Mouse (Mus musculus) CH12.LX (cell line): ENCODE results near the gene Tmem100. TPM values are rescaled to one million over a fixed set of nuclear protein-coding genes. Genes with fewer than 3 reads are reported as not detected.

ENCODE experiments used
- DNase-seq: peaks from one replicate; pipeline ENCODE4 v3.0.0-alpha.2; 2013; ENCODE audit errors: extremely low read depth
- H3K27ac ChIP-seq: 2 replicates; pipeline ENCODE4 v1.5.1; 2012; ENCODE audit warnings: low read depth, mild to moderate bottlenecking, control low read depth, moderate library complexity; ENCODE audit not compliant: insufficient read depth
- H3K27me3 ChIP-seq: replicated peaks from 2 replicates; pipeline ENCODE3; 2012; ENCODE audit warnings: inconsistent platforms
- H3K36me3 ChIP-seq, 2 experiments: replicated peaks in 1 of 2; 2 replicates each; pipeline versions ENCODE3 to v1.6.1; 2012; ENCODE audit warnings: inconsistent platforms in 1 of 2, low read length in 1 of 2, mild to moderate bottlenecking in 1 of 2, mixed read lengths in 1 of 2, moderate library complexity in 1 of 2; ENCODE audit not compliant: control insufficient read depth in 1 of 2, insufficient read depth in 1 of 2
- H3K4me1 ChIP-seq, 2 experiments: 2 replicates each; pipeline ENCODE4 v1.6.1; 2012; ENCODE audit warnings: inconsistent platforms in 1 of 2, moderate library complexity in 1 of 2; ENCODE audit not compliant: insufficient read depth in 2 of 2, control insufficient read depth in 1 of 2
- H3K4me2 ChIP-seq: 2 replicates; pipeline ENCODE4 v1.6.1; 2012; ENCODE audit warnings: low read depth, mild to moderate bottlenecking, control low read depth; ENCODE audit not compliant: poor library complexity, insufficient read depth, severe bottlenecking
- H3K4me3 ChIP-seq, 3 experiments: fragments of 150-350 bp in 1 of 3; sonication (generic) in 1 of 3; replicated peaks in 1 of 3; 2 replicates each; pipeline versions ENCODE3 to v1.5.1; 2011 to 2012; ENCODE audit warnings: low read depth in 2 of 3, low read length in 2 of 3, mild to moderate bottlenecking in 2 of 3, moderate library complexity in 2 of 3, control low read depth in 1 of 3, improper control_type of control experiment in 1 of 3, inconsistent platforms in 1 of 3, mixed read lengths in 1 of 3; ENCODE audit not compliant: poor library complexity in 1 of 3
- H3K79me2 ChIP-seq: replicated peaks from 2 replicates; pipeline ENCODE4 v1.6.1; 2012; ENCODE audit warnings: mild to moderate bottlenecking, moderate library complexity; ENCODE audit not compliant: control insufficient read depth, poor library complexity, insufficient read depth, severe bottlenecking; ENCODE audit errors: extremely low read depth
- H3K9ac ChIP-seq: 2 replicates; pipeline ENCODE4 v1.6.1; 2012; ENCODE audit warnings: low read depth, mild to moderate bottlenecking, control low read depth, moderate library complexity; ENCODE audit not compliant: insufficient read depth
- H3K9me3 ChIP-seq: replicated peaks from 2 replicates; pipeline ENCODE3; 2012; ENCODE audit warnings: low read length, inconsistent platforms, mixed read lengths
- BHLHE40 ChIP-seq: IDR thresholded peaks from 2 replicates; pipeline ENCODE4 v1.6.1; 2011; ENCODE audit warnings: mild to moderate bottlenecking, low read depth, low read length, improper control_type of control experiment
- CHD1 ChIP-seq: IDR thresholded peaks from 2 replicates; pipeline ENCODE4 v1.6.1; 2012; ENCODE audit warnings: low read depth, low read length, improper control_type of control experiment, inconsistent platforms
- CHD2 ChIP-seq: IDR thresholded peaks from 2 replicates; pipeline ENCODE4 v1.6.1; 2011; ENCODE audit warnings: low read length, improper control_type of control experiment
- CTCF ChIP-seq, 2 experiments: IDR thresholded peaks in 1 of 2; conservative IDR thresholded peaks in 1 of 2; 2 replicates each; pipeline ENCODE4 v1.5.1; 2011 to 2012; ENCODE audit warnings: low read depth in 2 of 2, low read length in 2 of 2, improper control_type of control experiment in 1 of 2, inconsistent platforms in 1 of 2, mild to moderate bottlenecking in 1 of 2, moderate library complexity in 1 of 2
- E2F4 ChIP-seq: IDR thresholded peaks from 2 replicates; pipeline ENCODE4 v1.6.1; 2011; ENCODE audit warnings: low read depth, low read length, improper control_type of control experiment; ENCODE audit not compliant: insufficient replicate concordance
- ELF1 ChIP-seq: IDR thresholded peaks from 2 replicates; pipeline ENCODE4 v1.6.1; 2014; ENCODE audit warnings: low read depth, mild to moderate bottlenecking, inconsistent platforms, low read length, improper control_type of control experiment
- EP300 ChIP-seq: IDR thresholded peaks from 2 replicates; pipeline ENCODE4 v1.6.1; 2011; ENCODE audit warnings: low read length, improper control_type of control experiment
- ETS1 ChIP-seq: conservative IDR thresholded peaks from 2 replicates; pipeline ENCODE4 v1.6.1; 2012; ENCODE audit warnings: low read depth, mild to moderate bottlenecking, inconsistent platforms, low read length, improper control_type of control experiment, moderate library complexity
- GABPA ChIP-seq: IDR thresholded peaks from 2 replicates; pipeline ENCODE4 v1.6.1; 2012; ENCODE audit warnings: low read depth, low read length, improper control_type of control experiment, inconsistent platforms; ENCODE audit not compliant: insufficient replicate concordance
- HCFC1 ChIP-seq: IDR thresholded peaks from 2 replicates; pipeline ENCODE4 v1.6.1; 2012; ENCODE audit warnings: low read depth, mild to moderate bottlenecking, inconsistent platforms, low read length, improper control_type of control experiment
- JUN ChIP-seq: IDR thresholded peaks from 2 replicates; pipeline ENCODE4 v1.6.1; 2011; ENCODE audit warnings: low read depth, mild to moderate bottlenecking, low read length, improper control_type of control experiment, moderate library complexity; ENCODE audit not compliant: insufficient read depth
- JUND ChIP-seq: conservative IDR thresholded peaks from 2 replicates; pipeline ENCODE4 v1.6.1; 2011; ENCODE audit warnings: low read depth, low read length, improper control_type of control experiment
- MAFK ChIP-seq: IDR thresholded peaks from 2 replicates; pipeline ENCODE4 v1.6.1; 2011; ENCODE audit warnings: low read length, improper control_type of control experiment; ENCODE audit not compliant: insufficient replicate concordance
- MAZ ChIP-seq: IDR thresholded peaks from 2 replicates; pipeline ENCODE4 v1.6.1; 2012; ENCODE audit warnings: low read depth, mild to moderate bottlenecking, inconsistent platforms, low read length, improper control_type of control experiment, moderate library complexity
- MXI1 ChIP-seq: IDR thresholded peaks from 2 replicates; pipeline ENCODE4 v1.6.1; 2011; ENCODE audit warnings: mild to moderate bottlenecking, low read depth, low read length, improper control_type of control experiment
- MYC ChIP-seq: IDR thresholded peaks from 2 replicates; pipeline ENCODE4 v1.6.1; 2011; ENCODE audit warnings: low read depth, mild to moderate bottlenecking, improper control_type of control experiment, low read length
- NELFE ChIP-seq: IDR thresholded peaks from 2 replicates; pipeline ENCODE4 v1.6.1; 2011; ENCODE audit warnings: low read depth, low read length, improper control_type of control experiment
- NRF1 ChIP-seq: IDR thresholded peaks from 2 replicates; pipeline ENCODE4 v1.6.1; 2014; ENCODE audit warnings: low read depth, mild to moderate bottlenecking, inconsistent platforms, low read length, improper control_type of control experiment, moderate library complexity
- RAD21 ChIP-seq: IDR thresholded peaks from 2 replicates; pipeline ENCODE4 v1.6.1; 2011; ENCODE audit warnings: low read depth, mild to moderate bottlenecking, low read length, improper control_type of control experiment, moderate library complexity
- RCOR1 ChIP-seq: conservative IDR thresholded peaks from 2 replicates; pipeline ENCODE4 v1.6.1; 2012; ENCODE audit warnings: low read depth, mild to moderate bottlenecking, inconsistent platforms, low read length, improper control_type of control experiment
- SIN3A ChIP-seq: IDR thresholded peaks from 2 replicates; pipeline ENCODE4 v1.6.1; 2012; ENCODE audit warnings: low read length, improper control_type of control experiment, inconsistent platforms
- SMC3 ChIP-seq: IDR thresholded peaks from 2 replicates; pipeline ENCODE4 v1.6.1; 2011; ENCODE audit warnings: low read depth, low read length, improper control_type of control experiment
- TCF12 ChIP-seq: IDR thresholded peaks from 2 replicates; pipeline ENCODE4 v1.6.1; 2014; ENCODE audit warnings: low read depth, mild to moderate bottlenecking, inconsistent platforms, low read length, improper control_type of control experiment
- UBTF ChIP-seq: IDR thresholded peaks from 2 replicates; pipeline ENCODE4 v1.6.1; 2012; ENCODE audit warnings: low read depth, mild to moderate bottlenecking, inconsistent platforms, low read length, improper control_type of control experiment, moderate library complexity
- USF1 ChIP-seq: IDR thresholded peaks from 2 replicates; pipeline ENCODE4 v1.6.1; 2014; ENCODE audit warnings: low read depth, mild to moderate bottlenecking, inconsistent platforms, low read length, improper control_type of control experiment
- USF2 ChIP-seq: conservative IDR thresholded peaks from 2 replicates; pipeline ENCODE4 v1.6.1; 2011; ENCODE audit warnings: low read depth, low read length, improper control_type of control experiment
- ZC3H11A ChIP-seq: IDR thresholded peaks from 2 replicates; pipeline ENCODE4 v1.6.1; 2012; ENCODE audit warnings: low read depth, mild to moderate bottlenecking, inconsistent platforms, low read length, improper control_type of control experiment
- ZKSCAN1 ChIP-seq: IDR thresholded peaks from 2 replicates; pipeline ENCODE4 v1.6.1; 2012; ENCODE audit warnings: low read depth, inconsistent platforms, low read length, improper control_type of control experiment, borderline replicate concordance
- ZMIZ1 ChIP-seq: IDR thresholded peaks from 2 replicates; pipeline ENCODE4 v1.6.1; 2012; ENCODE audit warnings: low read depth, mild to moderate bottlenecking, inconsistent platforms, low read length, improper control_type of control experiment
- dilution Hi-C: fragments of 300-500 bp; cut with MboI; formaldehyde crosslinking; loops from 2 replicates; pipeline ENCODE4 v1.14.3; 2020; ENCODE audit warnings: low sequenced_read_pairs; ENCODE audit not compliant: extremely low pct_unique_long_range_greater_than_20kb, extremely low pct_ligation_motif_present
- in situ Hi-C: fragments of 300-500 bp; cut with MboI; formaldehyde crosslinking; loops from 3 replicates; pipeline ENCODE4 v1.14.3; 2019; ENCODE audit warnings: low sequenced_read_pairs, low pct_ligation_motif_present, low pct_unique_long_range_greater_than_20kb, mixed read lengths
- polyA plus RNA-seq: library from polyadenylated mRNA; unstranded; fragments of >175 nt; gene quantifications from 2 replicates; pipeline ENCODE4 v1.2.1, GENCODE M21; 2012; ENCODE audit warnings: low read depth; ENCODE audit not compliant: insufficient read length
- total RNA-seq, 2 experiments: library from RNA; depleted of rRNA; stranded (reverse); fragments of 300-350 nt in 1 of 2; fragments of >200 nt in 1 of 2; gene quantifications; 2 replicates each; pipeline ENCODE4 v1.2.3; 2012 to 2014

The Tmem100 gene
- total and polyA plus RNA-seq, 3 experiments, result 0.30 to 3.5 (median 1.0) TPM

- no peak overlapping the region for H3K9ac ChIP-seq
- H3K9me3 ChIP-seq, result no peaks in the 10 kb centered on the region
- peaks cover 6% of the 10 kb centered on the region for H3K27me3 ChIP-seq
- in situ Hi-C loops (no loop called here), dilution Hi-C loops (no loop called here)
- no peaks in the 10 kb centered on the region for H3K36me3 ChIP-seq
- H3K4me2 ChIP-seq, result no peak overlapping the region
- no peak for DNase-seq
- no peak overlapping the region for H3K4me3 ChIP-seq
- TF ChIP-seq UBTF (no peak), BHLHE40 (no peak)
- H3K79me2 ChIP-seq, result no peaks in the 10 kb centered on the region
- peaks cover 15 to 63% of the 10 kb centered on the region in 2 experiments for H3K4me1 ChIP-seq
- no peak overlapping the region for H3K27ac ChIP-seq
These were observed 2.9 kb upstream of the Tmem100 start for GRCm38 (mm10) chr11:90027216-90027615.

GRCm38 (mm10) chr11:90028746-90029145 lies 1.4 kb upstream of the Tmem100 start:
- in situ Hi-C loops, result no loop called here
- H3K4me2 ChIP-seq, result no peak overlapping the region

GRCm38 (mm10) chr11:90029354-90029753 lies 794 bp upstream of the Tmem100 start:
- Histone ChIP-seq H3K79me2 (no peaks in the 10 kb centered on the region), H3K4me2 (peak overlapping the region; percentile 87), H3K27me3 (peaks cover 6% of the 10 kb centered on the region), H3K27ac (no peak overlapping the region), H3K4me1 (peaks cover 15 to 55% of the 10 kb centered on the region in 2 experiments), H3K4me3 (peak overlapping the region; percentile 8 to 52 (median 22)), H3K9ac (no peak overlapping the region), H3K9me3 (no peaks in the 10 kb centered on the region), H3K36me3 (no peaks in the 10 kb centered on the region)
- peak; percentile 58 for DNase-seq
- dilution Hi-C loops, result no loop called here
- in situ Hi-C loops, result no loop called here
- peak; percentile 59; the same call in 1 of the 2 replicates for TF ChIP-seq MYC
- no peak for TF ChIP-seq GABPA
- no peak for TF ChIP-seq ZMIZ1
- TF ChIP-seq BHLHE40, result peak; percentile 99
- peak; percentile 80 for TF ChIP-seq ELF1
- no peak for TF ChIP-seq JUND
- TF ChIP-seq MAFK, result no peak
- TF ChIP-seq CHD2, result no peak
- no peak for TF ChIP-seq MAZ
- TF ChIP-seq RCOR1, result no peak; the same call in 1 of the 2 replicates
- TF ChIP-seq HCFC1, result no peak
- TF ChIP-seq TCF12, result peak; percentile 24; the same call in 1 of the 2 replicates
- TF ChIP-seq RAD21, result no peak
- TF ChIP-seq USF1, result no peak
- no peak for TF ChIP-seq MXI1
- no peak for TF ChIP-seq CTCF (conservative IDR thresholded peaks at IDR 0.05 in 1 of 2, IDR thresholded peaks at IDR 0.05 in 1 of 2; ENCODE audit: low read depth in 2 of 2, low read length in 2 of 2)
- TF ChIP-seq E2F4, result no peak
- TF ChIP-seq SIN3A, result no peak; the same call in 1 of the 2 replicates
- TF ChIP-seq CHD1, result no peak
- TF ChIP-seq ETS1, result peak; percentile 92

More at GRCm38 (mm10) chr11:90028746-90029145, 1.4 kb upstream of the Tmem100 start:
- H3K9ac ChIP-seq, result no peak overlapping the region
- H3K4me3 ChIP-seq, result no peak overlapping the region
- no peak for DNase-seq
- no peaks in the 10 kb centered on the region for H3K79me2 ChIP-seq
- H3K27ac ChIP-seq, result no peak overlapping the region
- TF ChIP-seq MAFK (no peak), SMC3 (no peak), HCFC1 (no peak), CHD2 (no peak), EP300 (no peak), JUND (no peak), ZC3H11A (no peak), JUN (no peak), NRF1 (no peak), ZKSCAN1 (no peak), NELFE (no peak), USF2 (no peak)
- no peaks in the 10 kb centered on the region for H3K36me3 ChIP-seq
- peaks cover 6% of the 10 kb centered on the region for H3K27me3 ChIP-seq
- peaks cover 15 to 60% of the 10 kb centered on the region in 2 experiments for H3K4me1 ChIP-seq
- dilution Hi-C loops, result no loop called here
- no peaks in the 10 kb centered on the region for H3K9me3 ChIP-seq
